8 mouse cellular contexts compared by ENCODE assay signal in the genomic region with DNA sequence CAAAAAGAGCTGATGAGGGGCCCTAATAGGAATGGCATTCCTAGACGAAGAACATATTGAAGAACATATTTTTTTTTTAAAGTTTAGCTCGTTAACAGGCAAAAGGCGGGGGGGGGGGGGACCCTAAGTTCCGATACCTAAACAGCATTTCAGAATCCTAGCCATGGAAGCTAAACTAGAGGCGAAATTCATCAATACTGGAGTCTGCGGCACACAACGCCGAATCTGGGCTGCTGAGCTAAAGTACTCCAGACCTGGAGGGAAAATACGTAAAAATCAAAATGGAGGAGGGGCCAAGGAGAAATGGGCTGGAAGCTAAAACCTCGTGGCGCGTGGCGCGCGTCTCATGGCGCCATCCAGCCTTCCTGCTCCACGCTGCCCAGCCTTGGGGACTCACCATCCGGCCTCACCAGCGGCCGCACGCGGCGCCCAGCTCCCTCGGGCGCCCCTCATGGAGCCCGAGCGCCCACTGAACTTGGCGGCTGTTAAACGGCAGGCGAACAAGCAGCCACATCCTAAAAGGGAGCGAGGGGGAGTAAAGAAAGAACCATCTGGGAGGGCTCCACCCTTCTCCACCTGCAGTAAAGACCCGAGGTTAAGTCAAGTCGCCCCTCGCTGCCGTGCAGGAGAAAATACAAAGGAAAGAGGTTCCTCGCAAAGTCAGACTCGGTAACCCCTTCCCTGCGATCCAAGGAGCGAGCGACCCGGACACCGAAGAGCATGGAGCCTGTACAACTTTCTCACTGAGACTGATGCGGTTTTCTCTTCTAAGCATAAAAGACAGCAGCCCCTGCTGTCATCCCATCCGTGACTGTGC. TPM values are rescaled to one million over a fixed set of nuclear protein-coding genes. Genes with fewer than 3 reads are reported as not detected.
A peak's percentile ranks its signal among the peaks of the same experiment; 100 is the strongest.
DNase-seq lines count a peak whose midpoint lies in the region; ATAC-seq and TF ChIP-seq lines count a peak whose summit lies in the region.

No protein-coding gene starts in this region.

- H3K27ac ChIP-seq in neural tube, embryonic 14.5 days (ENCODE audit: low read depth, low read length): peak overlapping the region; percentile 97

- peak overlapping the region; percentile 90 for H3K9ac ChIP-seq in neural tube, embryonic 14.5 days (replicated peaks; ENCODE audit: low read depth, low read length)

- no peaks in the 10 kb centered on the region for H3K9me3 ChIP-seq in G1E (replicated peaks)
- no peaks in the 10 kb centered on the region for H3K9me3 ChIP-seq in neural tube, embryonic 14.5 days (ENCODE audit: control insufficient read depth, low read length)

- ATAC-seq in G1E (ENCODE audit: extremely low read depth, insufficient number of reproducible peaks, low FRiP score, poor library complexity, severe bottlenecking): peak; percentile 17; the same call in 1 of the 2 replicates
- peak; percentile 28; the same call in 1 of the 2 replicates for ATAC-seq in neural tube, embryonic 14.5 days (ENCODE audit: low read depth)

- H3K27me3 ChIP-seq in G1E (ENCODE audit: insufficient read depth, low read length): no peaks in the 10 kb centered on the region
- H3K27me3 ChIP-seq in neural tube, embryonic 14.5 days (ENCODE audit: control insufficient read depth, insufficient read depth, low read length): no peaks in the 10 kb centered on the region

- DNase-seq in 416B (ENCODE audit: low read depth): peak; percentile 72
- DNase-seq in G1E (ENCODE audit: low spot score): no peak
- peak; percentile 58 to 70 for DNase-seq in cerebellum, postnatal 25 days
- DNase-seq in frontal cortex, postnatal 14 days (ENCODE audit: low spot score in 2 of 2): peak; percentile 37 to 49
- peak; percentile 73 for DNase-seq in kidney, postnatal 10 days
- DNase-seq in lung, adult 18-20 months: peak; percentile 34 to 48
- DNase-seq in thymus, postnatal 0 days (ENCODE audit: low spot score): peak; percentile 75

- peaks cover 69% of the 10 kb centered on the region for H3K4me1 ChIP-seq in G1E (ENCODE audit: insufficient read depth, low read depth, low read length)
- H3K4me1 ChIP-seq in neural tube, embryonic 14.5 days (ENCODE audit: control insufficient read depth, insufficient read depth, low read length): peaks cover 15% of the 10 kb centered on the region

- under 1% methylated on average over 44 of the region's 44 CpGs for WGBS in neural tube, embryonic 14.5 days

- peak overlapping the region; percentile 99 for H3K4me3 ChIP-seq in G1E (ENCODE audit: low read depth, low read length)
- H3K4me3 ChIP-seq in neural tube, embryonic 14.5 days (ENCODE audit: low read depth, low read length): peak overlapping the region; percentile 88

- peak overlapping the region; percentile 64 for H3K4me2 ChIP-seq in neural tube, embryonic 14.5 days (ENCODE audit: low read depth, low read length)

- TF ChIP-seq CTCF in G1E (IDR thresholded peaks at IDR 0.05; ENCODE audit: low read depth, low read length): no peak

- peaks cover 36% of the 10 kb centered on the region for H3K36me3 ChIP-seq in G1E (replicated peaks)
- H3K36me3 ChIP-seq in neural tube, embryonic 14.5 days (ENCODE audit: control insufficient read depth, insufficient read depth, low read length): no peaks in the 10 kb centered on the region

RNA-seq across cellular contexts. Expression of gene Uck2, which starts 1.5 kb away (rescaled TPM):
- total RNA-seq in G1E (2014; fragmentation: Nextera tagmentation) (465 and 522 TPM in 2 replicates), G1E (2017) (182 and 249 TPM in 2 replicates)
- 555 and 575 TPM in 2 replicates for polyA plus RNA-seq in G1E (2012)
- 47.7 and 48.2 TPM in 2 replicates for polyA plus RNA-seq in neural tube, embryonic 14.5 days (2014; fragmentation: Nextera tagmentation; extraction: Ambion mirVana)
- polyA plus RNA-seq in thymus, postnatal 0 days (2015; fragmentation: Nextera tagmentation; extraction: Ambion mirVana): 165 and 193 TPM in 2 replicates

RNA-seq across cellular contexts. Expression of gene Tmco1, which starts 24.5 kb away (rescaled TPM):
- total RNA-seq in G1E (2014; fragmentation: Nextera tagmentation): 66.0 and 68.2 TPM in 2 replicates
- total RNA-seq in G1E (2017): 104 and 121 TPM in 2 replicates
- 10.8 and 12.8 TPM in 2 replicates for polyA plus RNA-seq in G1E (2012)
- 74.0 and 77.1 TPM in 2 replicates for polyA plus RNA-seq in neural tube, embryonic 14.5 days (2014; fragmentation: Nextera tagmentation; extraction: Ambion mirVana)
- 91.4 and 98.8 TPM in 2 replicates for polyA plus RNA-seq in thymus, postnatal 0 days (2015; fragmentation: Nextera tagmentation; extraction: Ambion mirVana)
